Mouse (Mus musculus) embryonic fibroblast, embryonic 13.5 days (primary cell): ENCODE data around the gene Calr. TPM values are rescaled to one million over a fixed set of nuclear protein-coding genes. Genes with fewer than 3 reads are reported as not detected.

Experiments used
- H3K27ac ChIP-seq: 2 replicates; pipeline ENCODE4 v1.5.1; 2012; ENCODE audit warnings: low read length, control low read depth, inconsistent platforms; ENCODE audit not compliant: insufficient read depth
- H3K4me1 ChIP-seq: 2 replicates; pipeline ENCODE4 v1.6.1; 2011; ENCODE audit warnings: low read length; ENCODE audit not compliant: control insufficient read depth, insufficient read depth
- H3K4me3 ChIP-seq: 2 replicates; pipeline ENCODE4 v1.5.1; 2011; ENCODE audit warnings: mild to moderate bottlenecking, control low read depth, low read length; ENCODE audit not compliant: insufficient read depth
- CTCF ChIP-seq: IDR thresholded peaks from 2 replicates; pipeline ENCODE4 v1.5.1; 2011; ENCODE audit warnings: mild to moderate bottlenecking, control low read depth, low read length, moderate library complexity, borderline replicate concordance; ENCODE audit not compliant: insufficient read depth
- POLR2A ChIP-seq: IDR thresholded peaks from 2 replicates; pipeline ENCODE4 v1.6.1; 2011; ENCODE audit warnings: low read depth, mild to moderate bottlenecking, control low read depth, low read length, moderate library complexity
- polyA plus RNA-seq: library from polyadenylated mRNA; stranded (reverse); fragments of >200 nt; gene quantifications from 2 replicates; pipeline ENCODE4 v1.2.4, GENCODE M21; 2011; ENCODE audit warnings: low read depth; ENCODE audit not compliant: missing spikeins, insufficient read length

The Calr gene
- polyA plus RNA-seq = 1,122 and 1,201 TPM in 2 replicates

DNA sequence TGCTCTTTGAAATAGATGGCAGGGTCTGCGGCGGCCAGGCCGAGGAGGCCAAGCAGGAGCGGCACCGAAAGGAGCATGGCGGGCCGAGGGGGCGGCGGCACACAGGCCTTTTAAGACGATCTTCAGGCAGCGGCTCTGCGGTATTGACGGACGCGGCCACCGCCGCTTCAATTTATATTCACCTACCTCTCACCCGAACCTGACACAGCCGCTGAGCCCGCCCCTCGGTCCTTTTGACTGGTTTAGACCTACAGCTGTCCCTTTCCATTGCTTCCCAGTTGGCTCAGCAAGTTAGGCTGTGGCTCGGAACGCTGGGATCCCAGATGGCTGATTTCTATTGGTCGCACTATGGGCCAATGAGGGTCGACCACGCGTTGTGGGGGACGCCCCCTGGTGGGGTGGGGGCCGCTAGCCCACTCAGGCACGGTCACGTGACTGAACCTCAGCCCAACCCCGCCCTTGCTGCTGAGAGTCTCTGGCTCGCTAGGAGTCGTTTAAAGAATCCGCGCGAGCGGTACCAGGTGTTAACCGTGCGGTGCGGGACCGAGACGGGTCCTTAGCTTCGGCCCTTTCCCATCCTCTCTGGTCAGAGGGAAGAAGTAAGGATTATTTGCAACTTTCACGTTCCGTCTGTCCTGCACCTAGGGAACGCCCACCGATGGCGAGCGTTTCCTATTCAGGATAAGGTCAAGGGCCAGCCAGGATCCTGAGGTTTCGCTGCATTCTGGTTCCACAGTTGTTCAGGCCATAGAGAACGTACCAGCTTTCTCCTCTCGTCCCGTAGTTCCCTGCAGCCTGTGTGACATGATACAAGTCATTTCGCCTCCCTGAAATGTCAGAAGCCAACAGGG is at the start of gene Calr:
Calr (minus strand) TSS at position 213 of the 851 bp plus-strand sequence.
- peaks cover 6% of the 10 kb centered on the region for H3K4me1 ChIP-seq
- peak; percentile 99 for TF ChIP-seq POLR2A
- no peak for TF ChIP-seq CTCF
- peak within 1 kb of the TSS; percentile 23 for H3K27ac ChIP-seq
- H3K4me3 ChIP-seq = peak within 1 kb of the TSS; percentile 85

DNA sequence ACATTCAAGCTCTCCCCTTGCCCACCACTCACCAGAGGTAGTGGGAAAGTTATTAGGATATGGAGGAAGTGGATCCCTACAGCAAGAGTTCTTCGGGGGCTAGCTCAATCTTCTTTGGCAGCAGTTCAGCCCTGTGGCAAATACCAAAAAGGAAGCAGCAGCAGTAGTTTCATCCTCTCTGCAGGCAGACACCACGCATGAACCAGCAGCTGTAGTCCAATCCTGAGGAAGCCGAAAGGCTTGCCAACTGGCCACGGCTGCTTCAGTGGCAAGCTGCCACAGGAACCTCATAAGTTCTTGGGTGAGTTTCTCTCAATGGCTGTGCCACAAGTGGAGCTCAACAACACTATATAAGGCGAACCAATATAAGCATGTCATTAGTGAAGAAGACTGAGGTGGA is 49.2 kb upstream of the Calr start:
- Histone ChIP-seq H3K27ac (no peak overlapping the region), H3K4me3 (no peak overlapping the region), H3K4me1 (no peaks in the 10 kb centered on the region)
- TF ChIP-seq POLR2A = no peak
- TF ChIP-seq CTCF = no peak

GRCm38 (mm10) chr8:84893709-84894134 is 47.0 kb upstream of the Calr start, which contains the start of gene Gcdh:
Gene Gcdh, minus strand, starts transcription at chr8:84893921.
- no peak within 1 kb of the TSS for H3K27ac ChIP-seq
- TF ChIP-seq CTCF = no peak
- TF ChIP-seq POLR2A = peak; percentile 68
- no peaks in the 10 kb centered on the region for H3K4me1 ChIP-seq
- peak within 1 kb of the TSS; percentile 73 for H3K4me3 ChIP-seq

GRCm38 (mm10) chr8:84892993-84893708 is 46.4 kb upstream of the Calr start:
- Histone ChIP-seq H3K4me1 (no peaks in the 10 kb centered on the region), H3K27ac (no peak overlapping the region), H3K4me3 (peak overlapping the region; percentile 73)
- TF ChIP-seq CTCF = no peak
- no peak for TF ChIP-seq POLR2A

GRCm38 (mm10) chr8:84889141-84889540 is 42.4 kb upstream of the Calr start:
- H3K4me1 ChIP-seq = no peaks in the 10 kb centered on the region
- TF ChIP-seq POLR2A (no peak), CTCF (no peak)
- no peak overlapping the region for H3K4me3 ChIP-seq
- no peak overlapping the region for H3K27ac ChIP-seq

DNA sequence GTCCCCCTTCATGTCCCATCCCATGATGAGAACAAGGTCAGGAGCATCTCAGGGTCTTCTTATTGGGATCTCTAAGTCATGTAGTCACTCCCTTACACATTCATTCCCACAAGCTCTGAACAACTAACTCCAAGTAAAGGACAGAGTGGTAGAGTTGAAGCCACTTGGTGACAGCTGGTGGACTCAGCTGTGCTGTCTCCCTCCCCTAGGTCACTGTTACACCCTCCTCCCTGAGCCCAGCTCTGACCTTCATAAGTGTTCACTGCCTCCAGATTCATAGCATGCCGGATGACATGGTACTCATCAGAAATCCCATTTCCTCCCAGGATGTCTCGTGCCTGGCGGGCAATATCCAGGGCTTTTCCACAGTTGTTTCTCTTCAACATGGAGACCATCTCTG is 41.5 kb upstream of the Calr start:
- Histone ChIP-seq H3K4me3 (no peak overlapping the region), H3K27ac (no peak overlapping the region), H3K4me1 (no peaks in the 10 kb centered on the region)
- TF ChIP-seq POLR2A (no peak), CTCF (no peak)

- H3K4me3 ChIP-seq = no peak overlapping the region
- TF ChIP-seq CTCF = no peak
- TF ChIP-seq POLR2A = no peak
- no peaks in the 10 kb centered on the region for H3K4me1 ChIP-seq
- H3K27ac ChIP-seq = no peak overlapping the region
Observed at GRCm38 (mm10) chr8:84884728-84885127, 38.0 kb upstream of the Calr start.

DNA sequence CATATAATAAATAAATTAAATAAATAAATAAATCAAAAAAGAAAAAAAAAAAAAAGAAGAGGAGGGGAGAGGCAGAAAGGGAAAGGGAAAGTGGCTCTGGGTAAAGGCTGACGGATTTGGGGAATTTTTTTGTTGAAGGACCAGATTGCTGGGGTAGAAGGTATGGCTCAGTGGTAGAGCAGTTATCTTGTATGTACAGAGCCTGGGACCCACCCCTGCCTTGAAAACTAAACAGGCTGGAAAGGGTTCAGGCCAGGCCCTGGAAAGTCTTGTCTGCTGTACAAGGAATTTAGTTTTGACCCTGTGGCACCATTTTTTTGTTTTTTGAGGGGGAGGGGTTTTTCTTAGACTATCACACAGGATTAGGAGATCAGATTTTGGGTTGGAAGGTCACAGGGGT is 32.2 kb upstream of the Calr start:
- no peak overlapping the region for H3K4me3 ChIP-seq
- TF ChIP-seq POLR2A = no peak
- no peak for TF ChIP-seq CTCF
- H3K4me1 ChIP-seq = no peaks in the 10 kb centered on the region
- no peak overlapping the region for H3K27ac ChIP-seq

DNA sequence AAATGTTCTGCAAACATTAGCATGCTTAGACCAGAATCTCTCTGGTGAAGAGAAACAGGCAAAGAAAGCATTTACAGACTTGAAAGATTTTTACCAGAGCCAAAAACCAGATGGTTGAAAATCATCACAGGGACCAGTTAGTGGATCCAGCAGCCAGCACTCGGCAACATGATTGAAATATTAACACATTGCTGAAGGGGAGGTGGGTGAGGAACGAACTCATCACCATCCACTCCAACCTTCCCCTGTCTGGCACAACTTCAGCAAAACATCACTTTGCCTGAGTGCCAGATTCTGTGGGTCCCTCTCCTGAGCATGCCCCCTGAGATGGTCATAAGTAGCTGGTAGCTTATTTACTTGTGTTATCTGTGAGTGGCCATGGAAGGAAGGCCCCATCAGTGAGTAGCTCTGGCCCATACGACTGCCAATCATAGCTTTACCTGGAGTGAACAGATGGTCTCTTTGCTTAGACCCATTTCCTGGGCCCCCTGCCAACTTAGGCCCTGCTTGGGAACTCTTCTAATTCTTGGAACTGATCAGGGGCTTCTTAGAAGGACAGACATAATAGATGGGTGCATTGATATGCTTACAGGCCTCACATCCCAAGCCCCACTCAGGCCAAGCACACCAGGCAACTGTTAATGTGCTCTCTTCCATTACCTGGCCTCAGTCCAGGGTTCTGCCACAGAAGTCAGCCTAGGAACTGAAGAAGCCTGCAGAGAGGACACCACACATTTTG is 30.7 kb upstream of the Calr start:
- no peak for TF ChIP-seq CTCF
- TF ChIP-seq POLR2A = no peak
- Histone ChIP-seq H3K4me1 (no peaks in the 10 kb centered on the region), H3K4me3 (no peak overlapping the region), H3K27ac (no peak overlapping the region)
